Mouse (Mus musculus): ENCODE data around the gene Smarcal1.

Smarcal1 gene

DNA sequence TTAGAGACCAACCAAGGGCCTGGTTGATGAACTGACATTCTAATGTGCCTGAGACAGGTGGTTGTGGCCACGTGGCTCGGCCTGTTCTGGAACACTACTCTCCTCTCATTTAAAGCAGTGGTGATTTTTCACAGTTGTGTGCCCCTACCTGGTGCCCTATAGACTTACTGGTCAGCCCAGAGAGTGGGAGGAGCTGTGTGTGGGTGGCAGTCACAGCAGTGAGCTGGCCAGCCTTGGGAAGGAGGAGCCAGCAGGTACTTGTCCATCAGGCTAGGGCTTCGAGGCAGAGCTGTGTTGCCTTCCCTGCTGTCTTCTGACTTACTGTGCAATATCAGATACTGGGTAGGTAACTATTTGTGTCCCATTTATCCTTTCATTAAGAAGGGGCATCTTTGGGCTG is 9.3 kb downstream of the Smarcal1 start:
- no peak for DNase-seq

DNA sequence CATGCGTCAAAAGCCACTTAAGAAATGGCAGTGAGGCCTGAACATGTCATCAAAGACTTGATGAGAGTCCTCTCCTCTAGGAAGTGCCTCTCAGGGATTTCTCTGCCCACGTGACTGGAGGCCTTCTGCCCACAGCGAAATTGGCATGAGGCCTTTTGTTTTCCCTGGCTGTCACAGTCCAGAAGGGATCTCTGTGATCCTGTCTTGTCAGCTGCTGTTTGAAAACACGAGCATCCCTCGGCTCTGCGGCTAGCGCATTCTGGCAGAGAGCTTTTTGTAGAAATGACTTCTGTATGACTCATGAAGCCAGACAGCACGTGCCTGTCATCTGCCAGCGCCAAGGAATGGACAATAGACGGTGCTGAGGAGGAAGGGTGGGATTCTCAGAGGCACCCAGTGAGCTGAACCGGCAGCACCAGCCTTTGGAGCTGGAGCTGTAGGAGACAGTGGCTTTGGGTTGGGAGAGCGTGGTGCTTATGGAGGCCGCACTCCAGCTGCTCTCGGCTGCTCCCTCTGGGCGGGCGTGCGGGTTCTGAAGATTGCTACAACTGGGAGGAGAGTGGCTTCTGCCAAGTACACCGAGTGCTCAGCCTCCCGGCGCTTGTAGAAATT is 10.4 kb downstream of the Smarcal1 start:
- peak; percentile 76 to 81 for DNase-seq

DNA sequence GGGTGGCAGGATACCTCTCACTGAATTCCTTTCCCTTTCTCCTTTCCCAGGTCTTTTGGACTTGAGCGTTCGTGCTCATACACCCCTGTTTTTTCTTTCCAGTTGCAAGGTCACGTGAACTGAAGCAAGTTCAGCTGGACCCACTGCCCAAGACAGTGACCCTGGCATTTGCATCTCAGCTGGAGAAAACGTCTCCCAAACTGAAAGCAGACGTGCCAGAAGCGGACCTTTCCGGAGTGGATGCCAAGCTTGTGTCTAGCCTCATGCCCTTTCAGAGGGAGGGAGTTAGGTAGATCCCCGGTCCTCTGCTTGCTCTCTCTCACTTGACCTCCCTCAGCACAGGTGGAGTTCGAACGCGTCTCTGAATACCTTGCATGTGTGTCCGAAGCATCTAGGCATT is 12.6 kb downstream of the Smarcal1 start:
- no peak for DNase-seq

DNA sequence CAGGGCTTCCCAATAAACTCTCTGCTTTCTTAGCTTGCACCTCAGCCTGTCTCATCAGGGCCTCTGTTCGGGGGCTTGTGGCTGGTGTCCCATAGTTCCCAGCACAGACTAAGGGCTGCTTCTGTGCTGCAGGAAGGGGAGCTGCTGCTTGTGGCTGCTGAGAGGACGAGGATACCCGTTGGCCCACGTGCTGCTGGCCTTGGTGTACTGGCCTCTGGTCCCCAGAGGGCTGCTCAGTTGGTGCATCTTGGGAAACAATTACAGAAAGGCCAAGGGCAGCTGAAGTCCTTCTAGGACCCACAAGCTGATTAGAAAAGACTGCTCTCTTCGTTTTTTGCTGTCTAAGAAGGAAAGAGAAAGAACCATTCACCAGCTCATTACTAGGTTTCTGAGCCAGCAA is 13.2 kb downstream of the Smarcal1 start:
- DNase-seq = no peak

DNA sequence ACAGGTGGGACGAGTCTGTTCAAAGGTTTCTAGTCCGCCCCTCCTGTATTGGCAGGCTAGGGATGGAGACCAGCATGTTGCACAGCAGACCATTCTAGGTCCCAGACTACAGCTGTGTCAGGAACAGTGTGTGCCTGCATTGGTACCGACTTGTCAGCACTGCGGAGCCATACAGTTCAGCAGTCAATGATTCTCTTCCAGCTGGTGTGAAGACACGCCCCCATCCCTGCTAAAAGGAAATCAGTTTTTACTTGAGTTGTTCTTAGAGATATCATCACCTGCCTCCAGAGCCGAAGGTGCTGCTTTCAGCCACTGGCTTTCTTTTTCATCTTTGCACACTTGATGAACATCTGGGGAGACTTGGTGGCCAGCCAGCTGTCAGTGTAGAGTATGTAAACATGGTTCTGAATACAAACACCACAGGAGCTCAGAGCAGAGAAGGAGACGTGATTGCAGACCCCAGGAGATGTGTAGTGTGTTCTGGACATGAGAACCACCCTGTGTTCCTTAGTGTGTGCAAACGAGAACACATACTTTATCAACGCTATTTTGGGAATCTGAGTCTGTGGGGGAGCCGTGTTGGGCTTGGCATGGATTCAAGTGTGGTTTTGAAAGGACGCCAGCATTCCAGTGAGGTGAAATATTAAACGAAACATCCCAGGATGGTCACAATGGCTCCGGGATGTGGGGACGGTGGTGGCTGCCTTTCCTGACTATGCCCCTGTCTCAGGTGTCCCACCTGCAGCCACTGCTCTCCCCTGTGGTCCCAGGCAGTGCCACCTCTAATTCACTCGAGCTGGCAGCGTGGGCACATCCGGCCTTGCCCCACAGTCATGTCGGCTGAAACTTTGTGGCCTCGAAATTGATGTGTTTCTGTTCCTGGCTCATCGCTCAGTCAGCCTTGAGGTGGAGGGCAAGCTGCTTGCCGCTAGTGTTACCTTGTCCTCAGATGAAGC is 16.4 kb downstream of the Smarcal1 start:
- DNase-seq = peak in 1 of 2 experiments; percentile 36

DNA sequence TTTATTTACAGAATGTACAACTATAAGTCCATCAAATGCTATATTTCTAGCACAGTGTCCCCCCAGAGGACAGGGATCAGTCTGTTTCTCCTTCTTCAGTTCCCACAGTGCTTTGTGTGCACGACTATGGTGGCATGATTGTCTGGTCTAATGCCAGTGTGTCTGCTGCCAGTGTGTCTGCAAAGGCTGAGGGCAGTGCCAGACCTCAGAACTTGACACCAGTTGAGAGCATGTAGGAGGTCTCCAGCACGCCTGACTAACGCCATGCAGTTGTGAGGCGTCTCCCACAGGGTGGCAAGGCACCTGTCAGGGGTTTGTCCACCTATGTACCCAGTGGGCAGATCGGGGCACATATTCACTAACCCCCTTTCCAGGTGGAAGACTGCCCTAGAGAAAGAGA is 17.7 kb downstream of the Smarcal1 start:
- DNase-seq = peak in 1 of 2 experiments; percentile 29

DNA sequence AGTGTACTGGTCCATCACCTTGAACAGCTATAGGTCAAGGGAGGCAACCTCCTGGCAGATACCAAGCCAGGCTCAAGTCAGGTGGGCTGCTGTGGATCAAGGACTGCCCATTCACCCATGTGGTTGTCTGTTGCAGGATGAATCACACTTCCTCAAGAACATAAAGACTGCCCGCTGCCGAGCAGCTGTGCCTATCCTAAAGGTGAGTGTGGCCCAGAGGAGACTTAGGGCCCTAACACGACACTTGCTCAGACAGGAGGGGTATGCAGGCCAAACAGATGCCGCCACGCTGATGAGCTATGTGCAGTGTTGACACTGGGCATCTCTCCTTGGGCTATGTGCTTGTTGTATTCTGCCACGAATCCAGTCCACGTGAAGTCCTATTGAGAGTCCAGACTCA is 18.2 kb downstream of the Smarcal1 start:
- no peak for DNase-seq

DNA sequence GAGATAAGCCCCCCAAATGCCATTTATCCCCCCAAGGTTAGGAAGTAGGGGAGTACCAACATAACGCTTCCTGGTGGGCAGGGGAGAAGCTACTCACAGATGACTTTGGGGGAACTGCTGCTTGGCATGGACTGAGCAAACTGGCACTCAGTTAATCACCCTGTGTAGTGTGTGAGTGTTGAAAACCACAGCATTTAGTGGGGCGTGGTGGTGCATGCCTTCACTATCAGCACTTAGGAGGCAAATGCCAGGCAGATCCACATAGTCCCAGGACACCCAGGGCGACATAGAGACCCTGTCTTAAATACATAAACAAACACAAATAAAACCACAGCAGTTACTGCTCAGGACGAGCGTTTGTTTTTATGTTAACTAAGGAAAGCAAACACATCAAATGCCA is 19.1 kb downstream of the Smarcal1 start:
- DNase-seq = no peak

DNA sequence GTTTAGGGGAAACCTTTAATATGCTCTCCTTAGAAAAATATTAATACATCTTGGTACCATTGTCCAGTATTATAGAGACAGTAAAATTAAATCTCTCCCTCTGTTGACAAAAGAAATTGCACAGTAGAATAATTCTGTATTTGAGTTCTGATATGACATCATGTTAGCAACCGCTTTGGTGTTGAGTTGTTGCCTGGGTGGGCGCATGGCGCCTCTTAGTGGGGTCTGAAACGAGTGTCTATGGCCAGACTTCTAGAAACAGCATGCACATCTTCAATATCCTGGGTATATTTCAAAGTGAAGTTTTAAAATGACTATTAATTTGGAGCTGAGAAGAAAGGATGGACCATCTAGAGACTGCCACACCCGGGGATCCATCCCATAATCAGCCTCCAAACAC is 19.8 kb downstream of the Smarcal1 start:
- no peak for DNase-seq

DNA sequence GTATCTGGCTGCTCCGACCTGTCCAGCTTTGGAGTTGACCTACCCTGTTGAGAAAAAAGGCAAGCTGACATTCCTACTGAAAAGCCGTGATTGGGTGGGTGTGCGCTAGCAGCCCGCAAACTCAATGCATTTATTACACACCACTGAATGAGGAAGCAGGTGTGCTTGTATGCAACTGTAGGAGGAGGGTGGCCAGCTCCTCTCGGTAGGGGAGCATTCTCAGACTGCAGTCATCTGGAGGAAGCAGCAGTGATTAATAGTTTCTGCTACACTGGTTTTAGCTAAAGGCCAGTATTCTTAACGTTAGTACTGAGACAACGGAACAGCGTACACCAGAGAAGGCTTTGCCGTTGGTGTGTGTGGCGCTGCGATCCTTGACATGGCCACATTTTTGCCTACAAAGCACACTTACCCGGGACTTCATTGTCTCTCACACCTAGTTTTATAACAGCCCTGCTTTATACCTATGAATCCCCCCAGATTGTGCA is 23.2 kb downstream of the Smarcal1 start:
- DNase-seq = no peak

DNA sequence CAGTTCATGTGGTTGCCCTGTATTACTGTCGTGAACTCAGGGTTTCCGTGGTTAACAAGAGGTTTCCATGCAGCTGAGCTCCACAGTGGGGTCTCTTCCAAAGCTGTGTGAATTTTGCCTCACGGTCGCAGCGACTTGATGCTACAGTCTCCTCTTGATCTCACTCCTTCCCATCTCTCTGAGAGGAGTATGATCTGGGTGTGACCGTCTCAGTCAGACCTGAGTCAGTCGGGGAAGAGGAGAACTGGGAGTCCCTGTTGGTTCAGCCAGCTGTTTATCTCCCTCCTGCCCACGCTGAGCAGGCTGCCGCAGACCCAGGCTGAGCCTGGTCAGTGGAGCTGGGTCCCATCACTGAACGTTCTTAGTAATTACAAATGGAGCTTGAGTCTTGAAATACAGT is 26.1 kb downstream of the Smarcal1 start:
- DNase-seq = no peak

DNA sequence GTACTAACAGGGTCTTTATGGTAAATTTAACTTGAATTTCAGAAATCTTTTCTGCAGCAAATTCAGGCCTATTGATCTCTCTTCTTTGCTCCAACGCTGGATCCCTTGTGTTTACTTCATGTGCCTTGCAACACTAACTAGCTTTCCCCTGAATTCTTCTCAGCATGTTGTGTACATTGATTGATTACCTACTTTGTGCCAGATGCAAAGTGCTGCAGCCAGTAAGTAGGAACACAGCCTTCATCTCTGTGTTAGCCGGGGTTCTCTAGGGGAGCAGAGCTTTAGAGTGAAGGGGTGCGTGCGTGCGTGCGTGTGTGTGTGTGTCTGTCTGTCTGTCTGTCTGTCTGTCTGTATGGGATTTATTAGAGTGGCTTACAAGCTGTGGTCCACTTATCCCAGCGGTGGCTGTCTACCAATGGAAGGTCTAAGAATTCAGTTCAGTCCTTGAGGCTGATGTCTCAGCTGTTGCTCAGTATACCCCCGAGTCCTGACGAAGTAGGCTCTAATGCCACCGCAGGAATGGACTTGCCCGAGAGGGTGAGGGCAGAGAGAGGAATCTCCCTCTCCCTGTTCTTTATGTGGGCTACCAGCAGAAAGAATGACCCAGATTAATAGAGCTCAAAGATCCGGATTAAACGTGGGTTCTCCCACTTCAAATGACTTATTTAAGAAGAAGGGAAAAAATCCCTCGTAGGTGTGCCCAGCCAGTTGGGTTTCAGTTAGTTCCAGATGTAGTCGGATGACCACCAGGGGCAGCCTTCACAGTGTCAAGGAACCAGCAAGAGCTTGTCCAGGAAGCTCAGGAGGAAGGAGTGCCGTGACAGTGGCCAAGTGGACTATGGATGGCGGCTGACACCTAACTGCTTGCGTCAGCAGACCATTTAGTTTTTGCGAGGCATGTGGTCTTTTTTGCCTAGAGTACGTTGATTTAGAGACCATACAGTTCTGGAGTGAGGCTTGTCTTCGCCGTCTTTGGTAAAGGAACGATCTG is 27.1 kb downstream of the Smarcal1 start:
- DNase-seq = no peak

DNA sequence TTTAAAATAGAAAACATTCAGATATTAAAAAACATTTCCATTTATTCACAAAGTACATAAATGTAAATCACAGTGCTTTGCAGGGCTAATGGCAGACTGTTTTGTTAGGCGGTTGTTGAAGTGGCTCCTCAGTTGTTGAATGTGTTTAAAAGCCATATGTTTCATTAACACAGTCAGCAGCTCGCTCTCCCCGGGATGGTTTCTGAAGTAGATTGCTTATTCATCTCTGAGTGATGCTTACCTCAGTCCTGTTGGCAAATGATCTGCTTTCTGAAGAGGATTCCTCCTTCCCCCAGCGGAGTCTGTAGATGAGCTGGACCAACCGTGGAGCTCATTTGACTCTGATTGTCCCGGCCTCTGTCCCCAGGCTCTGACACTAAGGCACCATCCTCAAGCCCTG is 29.1 kb downstream of the Smarcal1 start:
- no peak for DNase-seq

DNA sequence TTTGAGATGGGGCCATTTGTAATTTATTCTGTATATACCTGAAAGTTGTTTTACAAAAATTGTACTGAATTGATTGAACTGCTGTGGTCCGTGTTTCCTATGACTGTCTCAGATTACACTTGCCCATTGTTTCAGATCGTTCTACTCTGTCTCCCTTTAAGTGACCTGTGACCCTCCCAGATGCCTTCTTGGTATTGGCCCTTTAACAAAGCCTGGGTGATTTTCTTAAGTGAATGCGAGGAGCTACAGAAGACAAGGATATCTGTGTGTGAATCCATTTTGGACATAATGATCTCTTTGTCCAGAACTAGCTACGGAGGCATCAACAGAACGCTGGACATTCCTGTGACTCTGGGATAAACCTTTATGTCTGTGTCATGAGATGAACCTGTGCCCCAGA is 52.2 kb downstream of the Smarcal1 start:
- DNase-seq = no peak

DNA sequence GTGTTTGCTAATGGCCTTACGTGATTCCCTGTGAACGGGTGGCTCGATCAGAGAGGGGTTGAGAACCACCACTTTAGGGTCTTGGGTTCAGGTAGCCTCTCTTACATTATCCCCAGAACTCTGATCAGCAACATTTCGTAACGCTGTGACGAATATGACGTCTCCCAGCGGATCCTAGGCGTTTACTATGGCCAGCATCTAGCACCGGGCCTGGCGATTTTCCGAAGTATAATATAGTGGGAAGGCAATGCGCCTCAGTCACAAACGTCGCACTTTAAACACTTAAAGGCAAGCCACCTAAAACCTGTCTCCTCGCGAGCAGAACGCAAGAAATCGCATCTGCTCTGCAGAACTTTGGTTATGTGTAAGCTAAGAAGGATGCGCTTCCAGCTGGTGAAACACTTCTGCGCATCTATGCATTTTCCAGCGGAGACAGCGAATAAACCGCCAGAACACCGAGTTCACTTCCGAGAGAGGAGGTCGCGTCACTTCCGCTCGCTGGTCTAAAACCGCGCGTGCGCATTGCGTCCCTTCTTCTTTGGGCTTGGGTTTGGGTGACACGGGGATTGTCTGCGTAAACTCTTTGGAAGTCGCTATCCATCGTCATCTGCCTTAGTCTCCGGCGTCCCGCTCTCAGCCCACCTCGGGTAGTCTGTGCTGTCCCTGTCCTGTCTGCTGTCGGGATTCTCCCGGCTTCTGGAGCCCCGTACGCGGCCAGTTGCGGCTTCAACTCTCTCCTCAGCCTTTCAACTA is 57.8 kb downstream of the Smarcal1 start:
- DNase-seq = peak; percentile 69 to 79

DNA sequence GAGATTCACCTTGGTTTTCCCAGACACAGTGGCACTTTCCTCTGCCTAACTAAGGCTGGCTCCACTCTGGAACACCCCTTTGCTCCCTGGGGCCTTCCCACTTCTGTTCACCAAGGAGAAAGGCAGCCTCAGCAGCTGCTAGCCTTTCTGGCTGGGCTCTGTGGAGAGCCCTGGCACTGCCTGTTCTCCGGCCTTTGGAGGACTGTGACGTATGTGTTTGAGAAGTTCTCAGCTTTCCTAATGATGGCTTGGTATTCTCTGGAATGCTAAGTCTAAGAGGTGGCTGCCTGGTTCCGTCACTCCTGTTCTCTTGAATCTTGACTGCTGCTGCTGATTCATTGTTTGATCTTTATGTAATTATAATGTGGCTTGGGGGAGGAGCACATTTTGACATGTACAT is 90.0 kb downstream of the Smarcal1 start:
- DNase-seq = no peak

All from cerebellum, postnatal 14 days (tissue).